Mouse (Mus musculus): ENCODE results near the gene Rabgap1. TPM values are rescaled to one million over a fixed set of nuclear protein-coding genes. Genes with fewer than 3 reads are reported as not detected.
A peak's percentile ranks its signal among the peaks of the same experiment; 100 is the strongest.

The Rabgap1 gene
- polyA plus RNA-seq (2012; fragmentation: generic; extraction: Trizol) = 16.0 TPM

DNA sequence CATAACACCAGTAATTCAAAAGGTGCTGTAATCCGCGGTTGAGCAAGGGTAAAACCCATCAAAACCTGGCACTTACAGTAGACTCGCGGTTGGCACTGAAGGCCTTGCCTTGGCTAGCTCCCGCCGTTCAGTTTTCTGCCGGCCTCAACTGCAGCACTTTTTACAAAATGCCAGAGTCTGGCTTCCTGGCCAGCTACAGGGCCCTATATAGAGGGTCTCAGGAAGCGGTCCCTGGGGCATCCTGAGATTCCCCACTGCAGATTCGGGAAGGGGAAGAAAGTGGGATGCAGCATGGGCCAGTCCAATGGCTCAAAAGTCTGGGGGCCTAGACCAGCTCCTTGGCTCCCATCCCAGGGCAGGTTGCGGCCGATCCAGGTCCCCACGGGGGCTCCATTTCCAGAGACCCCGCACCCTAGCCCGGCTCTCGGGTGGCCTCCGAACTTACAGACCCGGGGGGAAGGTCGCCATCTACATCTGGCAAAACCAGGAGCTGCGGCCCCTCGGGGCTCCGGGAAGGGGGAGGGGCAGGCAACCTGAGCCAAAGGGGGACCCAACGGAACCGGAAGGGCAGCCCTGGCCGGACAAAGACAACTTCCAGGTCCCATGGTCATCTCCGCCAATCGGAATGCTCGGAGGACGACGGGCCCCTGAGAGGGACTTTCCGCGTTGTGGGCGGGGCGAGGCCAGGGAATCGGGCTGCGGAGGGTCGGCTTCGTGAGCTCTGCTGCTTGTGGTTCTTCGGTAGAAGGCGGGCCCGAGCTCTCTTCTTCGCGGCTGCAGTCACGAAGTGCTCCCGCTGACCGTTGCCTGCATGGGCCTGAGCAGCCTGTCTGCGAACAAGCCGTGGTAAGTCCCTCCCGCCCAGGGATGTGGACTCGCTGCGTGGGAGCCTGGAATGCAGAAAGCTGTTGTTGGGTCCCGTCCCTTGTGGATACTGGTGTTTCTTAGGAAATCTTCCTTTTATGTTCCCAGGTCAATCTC, at the start of gene Rabgap1, which contains the start of the genes Zbtb26 and Zbtb6:
Gene Rabgap1, plus strand, starts transcription at position 669 of the 981 bp plus-strand sequence.
Gene Zbtb26, minus strand, starts transcription at position 525 of the 981 bp plus-strand sequence.
Gene Zbtb6, minus strand, starts transcription at position 561 of the 981 bp plus-strand sequence.
- Histone ChIP-seq H3K4me3 (peak within 1 kb of the TSS; percentile 99), H3K79me2 (ENCODE audit: control insufficient read depth, insufficient read depth) (peaks cover 84% of the 10 kb centered on the region), H3K36me3 (ENCODE audit: control insufficient read depth, insufficient read depth) (no peaks in the 10 kb centered on the region), H3K27me3 (ENCODE audit: control insufficient read depth, insufficient read depth, insufficient read length) (no peaks in the 10 kb centered on the region), H3ac (ENCODE audit: control insufficient read depth, insufficient read length) (peak within 1 kb of the TSS; percentile 37), H3K4me2 (ENCODE audit: low read depth) (peak within 1 kb of the TSS; percentile 69)
- TF ChIP-seq E2F4 (IDR thresholded peaks at IDR 0.05; ENCODE audit: insufficient read depth) (no peak), CEBPB (IDR thresholded peaks at IDR 0.05; ENCODE audit: insufficient read depth, poor library complexity, severe bottlenecking) (no peak), MYOG (IDR thresholded peaks at IDR 0.05; ENCODE audit: control insufficient read depth in 1 of 3, insufficient read depth in 1 of 3, insufficient read length in 2 of 3, low read depth in 2 of 3) (peak in 1 of 3 experiments; percentile 16), USF1 (IDR thresholded peaks at IDR 0.05; ENCODE audit: low read depth) (peak; percentile 61), MYOD1 (IDR thresholded peaks at IDR 0.05; ENCODE audit: control insufficient read depth in 1 of 3, insufficient read length in 2 of 3, low read depth in 2 of 3) (peak in 1 of 3 experiments; percentile 4), POLR2AphosphoS2 (IDR thresholded peaks at IDR 0.05; ENCODE audit: insufficient read length, low read depth) (peak; percentile 85), SRF (IDR thresholded peaks at IDR 0.05; ENCODE audit: control insufficient read depth, insufficient read length, low read depth) (peak; percentile 57), REST (IDR thresholded peaks at IDR 0.05; ENCODE audit: insufficient read depth, insufficient read length) (no peak), TCF3 (IDR thresholded peaks at IDR 0.05; ENCODE audit: insufficient read length, low read depth) (no peak), POLR2A (IDR thresholded peaks at IDR 0.05; ENCODE audit: insufficient read length, low read depth) (peak; percentile 87), TCF12 (IDR thresholded peaks at IDR 0.05; ENCODE audit: insufficient read depth, poor library complexity, severe bottlenecking) (no peak), MAX (IDR thresholded peaks at IDR 0.05; ENCODE audit: low read depth) (no peak)

DNA sequence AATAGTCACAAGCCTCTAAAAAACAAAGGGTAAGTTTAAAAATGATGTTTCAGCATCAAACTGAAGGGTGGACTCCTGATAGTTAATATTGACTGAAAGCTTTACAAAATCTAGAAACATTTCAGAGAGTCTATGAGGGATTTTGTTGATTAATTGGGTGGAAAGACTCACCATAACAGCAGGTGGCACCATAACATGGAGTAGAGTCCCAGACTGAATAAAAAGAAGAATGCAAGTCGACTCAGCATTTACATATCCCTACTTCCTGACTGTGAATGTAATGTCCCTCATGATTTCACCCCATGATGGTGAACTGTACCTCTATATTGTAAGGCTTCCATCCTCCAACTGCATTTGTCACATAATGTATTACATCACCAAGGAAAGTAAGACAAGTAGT, 47.5 kb upstream of the Rabgap1 start:
- Histone ChIP-seq H3ac (ENCODE audit: control insufficient read depth, insufficient read length) (no peak overlapping the region), H3K36me3 (ENCODE audit: control insufficient read depth, insufficient read depth) (peaks cover 50% of the 10 kb centered on the region), H3K4me2 (ENCODE audit: low read depth) (no peak overlapping the region), H3K79me2 (ENCODE audit: control insufficient read depth, insufficient read depth) (no peaks in the 10 kb centered on the region), H3K27me3 (ENCODE audit: control insufficient read depth, insufficient read depth, insufficient read length) (no peaks in the 10 kb centered on the region), H3K4me3 (no peak overlapping the region)
- TF ChIP-seq REST (IDR thresholded peaks at IDR 0.05; ENCODE audit: insufficient read depth, insufficient read length) (no peak), TCF12 (IDR thresholded peaks at IDR 0.05; ENCODE audit: insufficient read depth, poor library complexity, severe bottlenecking) (no peak), CEBPB (IDR thresholded peaks at IDR 0.05; ENCODE audit: insufficient read depth, poor library complexity, severe bottlenecking) (no peak), MYOD1 (IDR thresholded peaks at IDR 0.05; ENCODE audit: control insufficient read depth in 1 of 3, insufficient read length in 2 of 3, low read depth in 2 of 3) (no peak), POLR2A (IDR thresholded peaks at IDR 0.05; ENCODE audit: insufficient read length, low read depth) (no peak), POLR2AphosphoS2 (IDR thresholded peaks at IDR 0.05; ENCODE audit: insufficient read length, low read depth) (no peak), E2F4 (IDR thresholded peaks at IDR 0.05; ENCODE audit: insufficient read depth) (no peak), USF1 (IDR thresholded peaks at IDR 0.05; ENCODE audit: low read depth) (no peak), SRF (IDR thresholded peaks at IDR 0.05; ENCODE audit: control insufficient read depth, insufficient read length, low read depth) (no peak), MAX (IDR thresholded peaks at IDR 0.05; ENCODE audit: low read depth) (no peak), TCF3 (IDR thresholded peaks at IDR 0.05; ENCODE audit: insufficient read length, low read depth) (no peak), MYOG (IDR thresholded peaks at IDR 0.05; ENCODE audit: control insufficient read depth in 1 of 3, insufficient read depth in 1 of 3, insufficient read length in 2 of 3, low read depth in 2 of 3) (no peak)

DNA sequence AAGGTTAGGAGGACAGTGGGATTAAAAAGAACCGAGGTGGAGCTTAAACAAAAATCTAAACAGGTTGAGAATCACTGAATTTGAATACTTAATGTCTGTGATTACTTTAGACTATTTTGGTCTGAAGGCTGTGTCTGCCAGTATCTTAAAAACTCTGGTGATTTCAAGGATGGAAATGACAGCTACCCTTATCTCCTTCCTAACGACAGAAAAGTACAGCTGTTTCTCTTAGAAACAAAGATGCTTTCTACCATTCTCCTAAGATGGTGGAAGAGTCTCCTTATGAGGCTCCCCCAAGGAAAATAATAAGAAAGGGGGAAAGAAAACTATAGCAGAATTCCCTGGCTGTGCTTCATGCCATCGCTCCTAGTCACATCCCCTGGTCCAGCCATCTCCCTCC, 21.2 kb upstream of the Rabgap1 start:
- peak overlapping the region; percentile 71 for H3K4me3 ChIP-seq
- H3K4me2 ChIP-seq (ENCODE audit: low read depth) = peak overlapping the region; percentile 78
- H3ac ChIP-seq (ENCODE audit: control insufficient read depth, insufficient read length) = peak overlapping the region; percentile 45
- TF ChIP-seq TCF12 (IDR thresholded peaks at IDR 0.05; ENCODE audit: insufficient read depth, poor library complexity, severe bottlenecking) (no peak), SRF (IDR thresholded peaks at IDR 0.05; ENCODE audit: control insufficient read depth, insufficient read length, low read depth) (no peak), TCF3 (IDR thresholded peaks at IDR 0.05; ENCODE audit: insufficient read length, low read depth) (no peak), MYOG (IDR thresholded peaks at IDR 0.05; ENCODE audit: control insufficient read depth in 1 of 3, insufficient read depth in 1 of 3, insufficient read length in 2 of 3, low read depth in 2 of 3) (no peak), E2F4 (IDR thresholded peaks at IDR 0.05; ENCODE audit: insufficient read depth) (no peak), MYOD1 (IDR thresholded peaks at IDR 0.05; ENCODE audit: control insufficient read depth in 1 of 3, insufficient read length in 2 of 3, low read depth in 2 of 3) (no peak), CEBPB (IDR thresholded peaks at IDR 0.05; ENCODE audit: insufficient read depth, poor library complexity, severe bottlenecking) (no peak), REST (IDR thresholded peaks at IDR 0.05; ENCODE audit: insufficient read depth, insufficient read length) (no peak), MAX (IDR thresholded peaks at IDR 0.05; ENCODE audit: low read depth) (no peak), POLR2A (IDR thresholded peaks at IDR 0.05; ENCODE audit: insufficient read length, low read depth) (no peak), USF1 (IDR thresholded peaks at IDR 0.05; ENCODE audit: low read depth) (no peak), POLR2AphosphoS2 (IDR thresholded peaks at IDR 0.05; ENCODE audit: insufficient read length, low read depth) (no peak)
- no peaks in the 10 kb centered on the region for H3K36me3 ChIP-seq (ENCODE audit: control insufficient read depth, insufficient read depth)
- peaks cover 54% of the 10 kb centered on the region for H3K79me2 ChIP-seq (ENCODE audit: control insufficient read depth, insufficient read depth)
- no peaks in the 10 kb centered on the region for H3K27me3 ChIP-seq (ENCODE audit: control insufficient read depth, insufficient read depth, insufficient read length)

All from myocyte (in vitro differentiated cells).